Mouse (Mus musculus) MEL (cell line): Measurements from ENCODE around the gene Nmrk2. TPM values are rescaled to one million over a fixed set of nuclear protein-coding genes. Genes with fewer than 3 reads are reported as not detected.
A peak's percentile ranks its signal among the peaks of the same experiment; 100 is the strongest.

Source experiments
- DNase-seq: peaks from one replicate; pipeline ENCODE4 v3.0.0; 2011; ENCODE audit warnings: low read depth, low spot score
- H3K27ac ChIP-seq: 2 replicates; pipeline ENCODE4 v1.5.1; 2012; ENCODE audit warnings: low read depth, mild to moderate bottlenecking, control low read depth, low read length, moderate library complexity; ENCODE audit not compliant: control insufficient read depth
- H3K27me3 ChIP-seq, 2 experiments: fragments of 150-350 bp in 1 of 2; sonication (generic) in 1 of 2; 2 replicates each; pipeline ENCODE4 v1.6.1; 2012; ENCODE audit warnings: low read length in 2 of 2, mild to moderate bottlenecking in 2 of 2, improper control_type of control experiment in 1 of 2, moderate library complexity in 1 of 2; ENCODE audit not compliant: insufficient read depth in 2 of 2, control insufficient read depth in 1 of 2
- H3K36me3 ChIP-seq, 2 experiments: 2 replicates each; pipeline ENCODE4 v1.6.1; 2012 to 2014; ENCODE audit warnings: low read length in 2 of 2, improper control_type of control experiment in 1 of 2, inconsistent platforms in 1 of 2, mild to moderate bottlenecking in 1 of 2; ENCODE audit not compliant: insufficient read depth in 2 of 2, control insufficient read depth in 1 of 2
- H3K4me1 ChIP-seq, 2 experiments: fragments of 150-350 bp in 1 of 2; sonication (generic) in 1 of 2; 2 replicates each; pipeline ENCODE4 v1.6.1; 2012; ENCODE audit warnings: low read length in 2 of 2, improper control_type of control experiment in 1 of 2, mild to moderate bottlenecking in 1 of 2; ENCODE audit not compliant: insufficient read depth in 2 of 2, control insufficient read depth in 1 of 2
- H3K4me3 ChIP-seq, 2 experiments: fragments of 150-350 bp in 1 of 2; sonication (generic) in 1 of 2; 2 replicates each; pipeline ENCODE4 v1.5.1; 2012; ENCODE audit warnings: low read depth in 2 of 2, low read length in 2 of 2, mild to moderate bottlenecking in 2 of 2, moderate library complexity in 2 of 2, control low read depth in 1 of 2, improper control_type of control experiment in 1 of 2; ENCODE audit not compliant: control insufficient read depth in 1 of 2, insufficient read depth in 1 of 2
- H3K79me2 ChIP-seq: 2 replicates; pipeline ENCODE4 v1.6.1; 2012; ENCODE audit warnings: mild to moderate bottlenecking, low read length, moderate library complexity; ENCODE audit not compliant: control insufficient read depth, poor library complexity, insufficient read depth
- H3K9ac ChIP-seq: 2 replicates; pipeline ENCODE4 v1.6.1; 2012; ENCODE audit warnings: low read depth, mild to moderate bottlenecking, control low read depth, low read length, moderate library complexity; ENCODE audit not compliant: control insufficient read depth, poor library complexity, severe bottlenecking
- H3K9me3 ChIP-seq: fragments of 150-350 bp; sonication (generic); replicated peaks from 2 replicates; pipeline ENCODE4 v1.6.1; 2012; ENCODE audit warnings: mild to moderate bottlenecking, low read length, improper control_type of control experiment, moderate library complexity; ENCODE audit not compliant: insufficient read depth
- BHLHE40 ChIP-seq: IDR thresholded peaks from 2 replicates; pipeline ENCODE4 v1.6.1; 2012; ENCODE audit warnings: low read depth, mild to moderate bottlenecking, inconsistent platforms, low read length, improper control_type of control experiment, borderline replicate concordance
- CHD2 ChIP-seq: IDR thresholded peaks from 2 replicates; pipeline ENCODE4 v1.6.1; 2011; ENCODE audit warnings: low read length, improper control_type of control experiment
- CTCF ChIP-seq, 3 experiments: IDR thresholded peaks in 2 of 3; conservative IDR thresholded peaks in 1 of 3; 2 replicates each; pipeline ENCODE4 v1.5.1; 2011 to 2012; ENCODE audit warnings: low read length in 3 of 3, low read depth in 2 of 3, mild to moderate bottlenecking in 2 of 3, improper control_type of control experiment in 1 of 3, inconsistent platforms in 1 of 3, mixed read lengths in 1 of 3, moderate library complexity in 1 of 3; ENCODE audit not compliant: control insufficient read depth in 1 of 3, insufficient read depth in 1 of 3, poor library complexity in 1 of 3, severe bottlenecking in 1 of 3
- E2F4 ChIP-seq: IDR thresholded peaks from 2 replicates; pipeline ENCODE4 v1.6.1; 2011; ENCODE audit warnings: low read depth, low read length, improper control_type of control experiment, borderline replicate concordance
- ELF1 ChIP-seq: IDR thresholded peaks from 2 replicates; pipeline ENCODE4 v1.6.1; 2014; ENCODE audit warnings: low read depth, mild to moderate bottlenecking, inconsistent platforms, low read length, improper control_type of control experiment, moderate library complexity
- EP300 ChIP-seq, 2 experiments: IDR thresholded peaks; 2 replicates each; pipeline ENCODE4 v1.6.1; 2011; ENCODE audit warnings: improper control_type of control experiment in 2 of 2, low read length in 2 of 2, low read depth in 1 of 2, mild to moderate bottlenecking in 1 of 2
- GABPA ChIP-seq: IDR thresholded peaks from 2 replicates; pipeline ENCODE4 v1.6.1; 2012; ENCODE audit warnings: low read depth, mild to moderate bottlenecking, inconsistent platforms, low read length, improper control_type of control experiment, moderate library complexity
- GATA1 ChIP-seq: IDR thresholded peaks from 2 replicates; pipeline ENCODE4 v1.6.1; 2011; ENCODE audit warnings: low read depth, low read length, improper control_type of control experiment
- JUND ChIP-seq: IDR thresholded peaks from 2 replicates; pipeline ENCODE4 v1.6.1; 2011; ENCODE audit warnings: low read depth, mild to moderate bottlenecking, improper control_type of control experiment, low read length
- KAT2A ChIP-seq: conservative IDR thresholded peaks from 2 replicates; pipeline ENCODE4 v1.6.1; 2012; ENCODE audit warnings: low read depth, low read length, improper control_type of control experiment, inconsistent platforms
- MAFK ChIP-seq: IDR thresholded peaks from 2 replicates; pipeline ENCODE4 v1.6.1; 2011; ENCODE audit warnings: low read depth, mild to moderate bottlenecking, low read length, improper control_type of control experiment, borderline replicate concordance
- MAX ChIP-seq: IDR thresholded peaks from 2 replicates; pipeline ENCODE4 v1.6.1; 2011; ENCODE audit warnings: low read length, improper control_type of control experiment
- MAZ ChIP-seq: IDR thresholded peaks from 2 replicates; pipeline ENCODE4 v1.6.1; 2012; ENCODE audit warnings: low read depth, mild to moderate bottlenecking, inconsistent platforms, low read length, improper control_type of control experiment
- MEF2A ChIP-seq: IDR thresholded peaks from 2 replicates; pipeline ENCODE4 v1.6.1; 2014; ENCODE audit warnings: low read depth, mild to moderate bottlenecking, inconsistent platforms, low read length, improper control_type of control experiment; ENCODE audit not compliant: poor library complexity, insufficient replicate concordance, severe bottlenecking; ENCODE audit errors: extremely low read depth
- MXI1 ChIP-seq: IDR thresholded peaks from 2 replicates; pipeline ENCODE4 v1.6.1; 2011; ENCODE audit warnings: mild to moderate bottlenecking, low read depth, low read length, improper control_type of control experiment
- MYB ChIP-seq: IDR thresholded peaks from 2 replicates; pipeline ENCODE4 v1.6.1; 2011; ENCODE audit warnings: mild to moderate bottlenecking, low read depth, low read length, improper control_type of control experiment
- MYC ChIP-seq: IDR thresholded peaks from 2 replicates; pipeline ENCODE4 v1.6.1; 2011; ENCODE audit warnings: low read depth, mild to moderate bottlenecking, low read length, improper control_type of control experiment, moderate library complexity
- NELFE ChIP-seq: IDR thresholded peaks from 2 replicates; pipeline ENCODE4 v1.6.1; 2011; ENCODE audit warnings: low read depth, low read length, improper control_type of control experiment
- NRF1 ChIP-seq: IDR thresholded peaks from 2 replicates; pipeline ENCODE4 v1.6.1; 2014; ENCODE audit warnings: low read depth, mild to moderate bottlenecking, inconsistent platforms, low read length, improper control_type of control experiment, moderate library complexity; ENCODE audit not compliant: poor library complexity, insufficient read depth, severe bottlenecking
- POLR2A ChIP-seq, 2 experiments: IDR thresholded peaks; 2 replicates each; pipeline ENCODE4 v1.6.1; 2011 to 2012; ENCODE audit warnings: low read length in 2 of 2, mild to moderate bottlenecking in 2 of 2, control low read depth in 1 of 2, improper control_type of control experiment in 1 of 2, low read depth in 1 of 2, moderate library complexity in 1 of 2; ENCODE audit not compliant: control insufficient read depth in 1 of 2, insufficient read depth in 1 of 2, poor library complexity in 1 of 2
- POLR2AphosphoS2 ChIP-seq: IDR thresholded peaks from 2 replicates; pipeline ENCODE4 v1.6.1; 2011; ENCODE audit warnings: low read length, improper control_type of control experiment
- POLR2AphosphoS5 ChIP-seq: IDR thresholded peaks from 2 replicates; pipeline ENCODE4 v1.6.1; 2012; ENCODE audit warnings: low read depth, borderline replicate concordance, mild to moderate bottlenecking, inconsistent platforms, low read length, moderate library complexity, mixed read lengths
- RAD21 ChIP-seq: IDR thresholded peaks from 2 replicates; pipeline ENCODE4 v1.6.1; 2011; ENCODE audit warnings: mild to moderate bottlenecking, low read depth, low read length, improper control_type of control experiment
- RCOR1 ChIP-seq: IDR thresholded peaks from 2 replicates; pipeline ENCODE4 v1.6.1; 2012; ENCODE audit warnings: low read depth, mild to moderate bottlenecking, inconsistent platforms, low read length, improper control_type of control experiment
- SIN3A ChIP-seq: IDR thresholded peaks from 2 replicates; pipeline ENCODE4 v1.6.1; 2012; ENCODE audit warnings: low read length, improper control_type of control experiment, inconsistent platforms
- SMC3 ChIP-seq: IDR thresholded peaks from 2 replicates; pipeline ENCODE4 v1.6.1; 2011; ENCODE audit warnings: low read depth, low read length, improper control_type of control experiment
- UBTF ChIP-seq: IDR thresholded peaks from 2 replicates; pipeline ENCODE4 v1.6.1; 2012; ENCODE audit warnings: low read depth, mild to moderate bottlenecking, inconsistent platforms, low read length, improper control_type of control experiment, moderate library complexity, borderline replicate concordance; ENCODE audit not compliant: insufficient read depth
- USF1 ChIP-seq: IDR thresholded peaks from 2 replicates; pipeline ENCODE4 v1.6.1; 2014; ENCODE audit warnings: low read depth, mild to moderate bottlenecking, inconsistent platforms, low read length, improper control_type of control experiment, moderate library complexity
- ZMIZ1 ChIP-seq: IDR thresholded peaks from 2 replicates; pipeline ENCODE4 v1.6.1; 2012; ENCODE audit warnings: low read depth, mild to moderate bottlenecking, inconsistent platforms, low read length, improper control_type of control experiment, moderate library complexity
- ZNF384 ChIP-seq: IDR thresholded peaks from 2 replicates; pipeline ENCODE4 v1.6.1; 2012; ENCODE audit warnings: low read depth, mild to moderate bottlenecking, inconsistent platforms, low read length, improper control_type of control experiment
- polyA plus RNA-seq, 2 experiments: library from polyadenylated mRNA; stranded (reverse) in 1 of 2; unstranded in 1 of 2; fragments of >175 nt in 1 of 2; fragments of >200 nt in 1 of 2; gene quantifications; 2 replicates each; pipeline versions ENCODE4 v1.2.1 to v1.2.4; 2012; ENCODE audit warnings: low replicate concordance in 2 of 2, low read depth in 1 of 2; ENCODE audit not compliant: insufficient read length in 2 of 2, insufficient read depth in 1 of 2, missing spikeins in 1 of 2
- total RNA-seq: library from RNA; depleted of rRNA; stranded (reverse); fragments of 300-350 nt; gene quantifications from 2 replicates; pipeline ENCODE4 v1.2.3, GENCODE M21; 2012

Nmrk2 gene
- total and polyA plus RNA-seq, 3 experiments: not detected

DNA sequence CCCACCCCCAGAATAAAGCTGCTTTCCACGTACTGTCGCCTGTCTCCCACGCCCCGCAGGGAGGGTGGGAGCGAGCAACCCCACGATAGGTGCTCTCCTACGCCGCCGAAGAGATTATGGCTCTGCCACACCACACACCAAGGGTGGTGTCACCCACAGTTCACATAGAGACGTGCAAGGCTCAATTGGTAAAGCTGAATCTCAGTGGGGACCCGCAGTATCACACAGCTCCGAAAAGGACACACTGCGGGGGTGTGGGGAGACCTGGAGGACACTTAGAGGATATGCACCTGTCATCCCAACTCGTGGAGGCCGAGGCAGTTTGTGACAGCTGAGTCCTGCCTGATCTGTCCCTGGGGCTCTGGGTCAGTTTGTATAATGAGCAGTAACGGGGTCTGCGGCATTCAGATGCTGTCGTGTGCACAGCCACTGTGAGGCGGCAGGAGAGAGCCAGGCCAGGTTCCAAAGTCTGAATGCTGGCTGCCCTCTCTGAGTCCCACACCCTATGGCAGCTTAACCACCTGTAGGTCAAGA, 8.8 kb downstream of the Nmrk2 start:
- peak overlapping the region; percentile 14 for H3K27ac ChIP-seq
- no peak for DNase-seq
- no peaks in the 10 kb centered on the region for H3K9me3 ChIP-seq
- H3K27me3 ChIP-seq: no peaks in the 10 kb centered on the region
- no peaks in the 10 kb centered on the region for H3K36me3 ChIP-seq
- peaks cover 0 to 14% of the 10 kb centered on the region in 2 experiments; a peak in 2 of 4 replicates for H3K4me1 ChIP-seq
- H3K9ac ChIP-seq: peak overlapping the region; percentile 59
- H3K4me3 ChIP-seq: peak overlapping the region; percentile 40 to 43
- TF ChIP-seq ZMIZ1 (peak; percentile 2; the same call in 1 of the 2 replicates), MXI1 (no peak), SIN3A (no peak), POLR2AphosphoS2 (peak; percentile 79), ZNF384 (no peak)
- peaks cover 3% of the 10 kb centered on the region; the same call in 1 of the 2 replicates for H3K79me2 ChIP-seq

GRCm38 (mm10) chr10:81192270-81192967, 9.4 kb downstream of the Nmrk2 start:
- no peaks in the 10 kb centered on the region for H3K9me3 ChIP-seq
- H3K36me3 ChIP-seq: no peaks in the 10 kb centered on the region
- peak; percentile 92 for DNase-seq
- no peaks in the 10 kb centered on the region for H3K27me3 ChIP-seq
- peaks cover 3% of the 10 kb centered on the region; the same call in 1 of the 2 replicates for H3K79me2 ChIP-seq
- peak overlapping the region; percentile 46 to 62 for H3K4me3 ChIP-seq
- H3K27ac ChIP-seq: peak overlapping the region; percentile 82
- peaks cover 0 to 14% of the 10 kb centered on the region in 2 experiments; a peak in 2 of 4 replicates for H3K4me1 ChIP-seq
- peak overlapping the region; percentile 93 for H3K9ac ChIP-seq
- TF ChIP-seq CTCF (IDR thresholded peaks at IDR 0.05 in 2 of 3, conservative IDR thresholded peaks at IDR 0.05 in 1 of 3; ENCODE audit: control insufficient read depth in 1 of 3, insufficient read depth in 1 of 3, low read depth in 2 of 3, low read length in 3 of 3, poor library complexity in 1 of 3, severe bottlenecking in 1 of 3) (no peak), CHD2 (no peak), MEF2A (no peak), NELFE (peak; percentile 85), BHLHE40 (no peak), UBTF (no peak), MAX (peak; percentile 88), E2F4 (no peak), GATA1 (no peak), MYC (peak; percentile 67; the same call in 1 of the 2 replicates), MXI1 (peak; percentile 52), SMC3 (no peak), MAFK (no peak), USF1 (peak; percentile 38; the same call in 1 of the 2 replicates), MYB (peak; percentile 70), POLR2A (IDR thresholded peaks at IDR 0.05; ENCODE audit: control insufficient read depth in 1 of 2, insufficient read depth in 1 of 2, low read depth in 1 of 2, low read length in 2 of 2, poor library complexity in 1 of 2) (peak; percentile 81 to 92), KAT2A (no peak), POLR2AphosphoS5 (no peak), NRF1 (peak; percentile 81), JUND (no peak), MAZ (peak; percentile 30; the same call in 1 of the 2 replicates), RAD21 (no peak), EP300 (IDR thresholded peaks at IDR 0.05; ENCODE audit: low read depth in 1 of 2, low read length in 2 of 2) (no peak), RCOR1 (no peak), ZNF384 (no peak), GABPA (no peak), ELF1 (peak; percentile 88)
